Mouse (Mus musculus) spleen, adult 2 months (tissue): ENCODE data around the gene Cpsf2.

Experiments
- CTCF ChIP-seq: fragments of 200-500 bp; IDR thresholded peaks from 2 replicates; pipeline ENCODE4 v1.5.1; 2011; ENCODE audit warnings: mild to moderate bottlenecking, inconsistent platforms; ENCODE audit not compliant: insufficient read depth, insufficient read length, insufficient replicate concordance; ENCODE audit errors: extremely low read depth
- POLR2A ChIP-seq: fragments of 200-500 bp; IDR thresholded peaks from 2 replicates; pipeline ENCODE4 v1.6.1; 2011; ENCODE audit warnings: low read depth, low read length, inconsistent platforms

- no peak for TF ChIP-seq POLR2A
- TF ChIP-seq CTCF: no peak
Measured at GRCm38 (mm10) chr12:101977404-101977915, 1.7 kb downstream of the Cpsf2 start.
